Mouse (Mus musculus): ENCODE measurements around the gene Gm28038.

- TF ChIP-seq CTCF (IDR thresholded peaks at IDR 0.05; ENCODE audit: insufficient read depth, low read length), result no peak
- no peak for TF ChIP-seq POLR2A (IDR thresholded peaks at IDR 0.05; ENCODE audit: borderline replicate concordance, extremely low read depth, low read depth, low read length)
Measured at GRCm38 (mm10) chr2:30243391-30243790, 37.5 kb upstream of the Gm28038 start.
